Mouse (Mus musculus) kidney, embryonic 14.5 days (tissue): ENCODE measurements around the gene Cdx4. TPM values are rescaled to one million over a fixed set of nuclear protein-coding genes. Genes with fewer than 3 reads are reported as not detected.

Source experiments
- ATAC-seq: fragments of 200-750 bp; cut with Nextera tagmentation; 2 replicates; pipeline ENCODE4 v1.8.0; 2017; ENCODE audit warnings: moderate number of reproducible peaks, mild to moderate bottlenecking, moderate TSS enrichment, moderate library complexity; ENCODE audit not compliant: low FRiP score, low TSS enrichment
- H3K27ac ChIP-seq: fragments of 300-500 bp; sonication (generic); 2 replicates; pipeline ENCODE4 v1.5.1; 2014; ENCODE audit warnings: low read depth, mild to moderate bottlenecking, low read length, moderate library complexity, mixed read lengths
- H3K27me3 ChIP-seq: fragments of 300-500 bp; sonication (generic); 2 replicates; pipeline ENCODE4 v1.6.1; 2014; ENCODE audit warnings: mild to moderate bottlenecking, low read length; ENCODE audit not compliant: control insufficient read depth, insufficient read depth
- H3K36me3 ChIP-seq: fragments of 300-500 bp; sonication (generic); 2 replicates; pipeline ENCODE4 v1.6.1; 2014; ENCODE audit warnings: low read length, mixed read lengths; ENCODE audit not compliant: control insufficient read depth, insufficient read depth
- H3K4me1 ChIP-seq: fragments of 300-500 bp; sonication (generic); 2 replicates; pipeline ENCODE4 v1.6.1; 2014; ENCODE audit warnings: low read length, mixed read lengths; ENCODE audit not compliant: control insufficient read depth, insufficient read depth
- H3K4me2 ChIP-seq: fragments of 300-500 bp; sonication (generic); replicated peaks from 2 replicates; pipeline ENCODE4 v1.6.1; 2014; ENCODE audit warnings: low read depth, mild to moderate bottlenecking, low read length
- H3K4me3 ChIP-seq: fragments of 300-500 bp; sonication (generic); 2 replicates; pipeline ENCODE4 v1.5.1; 2014; ENCODE audit warnings: mild to moderate bottlenecking, low read length
- H3K9ac ChIP-seq: fragments of 300-500 bp; sonication (generic); 2 replicates; pipeline ENCODE4 v1.6.1; 2014; ENCODE audit warnings: low read depth, mild to moderate bottlenecking, low read length, moderate library complexity
- H3K9me3 ChIP-seq: fragments of 300-500 bp; sonication (generic); 2 replicates; pipeline ENCODE4 v1.6.1; 2016; ENCODE audit warnings: low read length; ENCODE audit not compliant: control insufficient read depth
- WGBS: fragments of 180-500 bp; shearing (Covaris S2); extraction: QIAGEN DNeasy Blood & Tissue Kit; methylation state at CpG from one replicate; pipeline ENCODE4 v1.1.7; 2014; 5-methylcytosine and 5-hydroxymethylcytosine counted together
- polyA plus RNA-seq: library from polyadenylated mRNA; unstranded; fragments of >200 nt; fragmentation: Nextera tagmentation; extraction: Ambion mirVana; gene quantifications from 2 replicates; pipeline ENCODE4 v1.2.1, GENCODE M21; 2014

Cdx4 gene
- polyA plus RNA-seq, 1 experiment from 2014 or later = not detected

GRCm38 (mm10) chrX:103368650-103369049 lies 47.5 kb downstream of the Cdx4 start:
- Histone ChIP-seq H3K9me3 (no peaks in the 10 kb centered on the region), H3K4me1 (no peaks in the 10 kb centered on the region), H3K27me3 (no peaks in the 10 kb centered on the region), H3K27ac (no peak overlapping the region), H3K36me3 (no peaks in the 10 kb centered on the region), H3K4me2 (no peak overlapping the region), H3K4me3 (no peak overlapping the region), H3K9ac (no peak overlapping the region)
- no peak for ATAC-seq
- WGBS = 67% methylated on average over 3 of the region's 3 CpGs

- H3K4me1 ChIP-seq = no peaks in the 10 kb centered on the region
- H3K4me3 ChIP-seq = no peak overlapping the region
- 63% methylated on average over 2 of the region's 2 CpGs for WGBS
- no peak for ATAC-seq
- H3K36me3 ChIP-seq = no peaks in the 10 kb centered on the region
- H3K4me2 ChIP-seq = no peak overlapping the region
- no peaks in the 10 kb centered on the region for H3K9me3 ChIP-seq
- no peaks in the 10 kb centered on the region for H3K27me3 ChIP-seq
- H3K9ac ChIP-seq = no peak overlapping the region
- H3K27ac ChIP-seq = no peak overlapping the region
Measured at GRCm38 (mm10) chrX:103371221-103371620, 50.0 kb downstream of the Cdx4 start.

GRCm38 (mm10) chrX:103371627-103372026 lies 50.4 kb downstream of the Cdx4 start:
- H3K27ac ChIP-seq = no peak overlapping the region
- H3K9ac ChIP-seq = no peak overlapping the region
- WGBS = 40% methylated on average over 2 of the region's 2 CpGs
- H3K4me2 ChIP-seq = no peak overlapping the region
- no peaks in the 10 kb centered on the region for H3K4me1 ChIP-seq
- no peak overlapping the region for H3K4me3 ChIP-seq
- H3K9me3 ChIP-seq = no peaks in the 10 kb centered on the region
- H3K36me3 ChIP-seq = no peaks in the 10 kb centered on the region
- no peak for ATAC-seq
- no peaks in the 10 kb centered on the region for H3K27me3 ChIP-seq

- no peak for ATAC-seq
- H3K9me3 ChIP-seq = no peaks in the 10 kb centered on the region
- WGBS = 77% methylated on average over 5 of the region's 5 CpGs
- H3K4me1 ChIP-seq = no peaks in the 10 kb centered on the region
- no peak overlapping the region for H3K27ac ChIP-seq
- H3K27me3 ChIP-seq = no peaks in the 10 kb centered on the region
- H3K4me3 ChIP-seq = no peak overlapping the region
- H3K4me2 ChIP-seq = no peak overlapping the region
- H3K36me3 ChIP-seq = no peaks in the 10 kb centered on the region
- no peak overlapping the region for H3K9ac ChIP-seq
Measured at GRCm38 (mm10) chrX:103374250-103374649, 53.1 kb downstream of the Cdx4 start.

Other genes with a start within 250 kb of the Cdx4 start
- 0.53 and 1.1 TPM in 2 replicates for gene Nap1l2, start 134.8 kb upstream of the Cdx4 start, polyA plus RNA-seq
- 3.8 and 4.8 TPM in 2 replicates for gene Chic1, start 35.1 kb downstream of the Cdx4 start, polyA plus RNA-seq
- gene Tsx, start 93.1 kb downstream of the Cdx4 start, polyA plus RNA-seq = 0.24 TPM in 1 of 2 replicates, not detected in the other
- not detected in 2 replicates for gene Gm26992, start 100.6 kb downstream of the Cdx4 start, polyA plus RNA-seq